Mouse (Mus musculus) forebrain, embryonic 10.5 days (tissue): ENCODE measurements around the gene Dnah6. TPM values are rescaled to one million over a fixed set of nuclear protein-coding genes. Genes with fewer than 3 reads are reported as not detected.
A peak's percentile ranks its signal among the peaks of the same experiment; 100 is the strongest.

ENCODE experiments used
- DNase-seq: peaks from one replicate; pipeline ENCODE4 v3.0.0-alpha.2; 2017; ENCODE audit warnings: low spot score; ENCODE audit errors: extremely low spot score
- H3K27ac ChIP-seq: fragments of 300-500 bp; sonication (generic); 2 replicates; pipeline ENCODE4 v1.5.1; 2016; ENCODE audit warnings: mild to moderate bottlenecking
- H3K27me3 ChIP-seq: fragments of 300-500 bp; sonication (generic); 2 replicates; pipeline ENCODE4 v1.6.1; 2016; ENCODE audit warnings: mild to moderate bottlenecking; ENCODE audit not compliant: poor library complexity, severe bottlenecking
- H3K36me3 ChIP-seq: fragments of 300-500 bp; sonication (generic); replicated peaks from 2 replicates; pipeline ENCODE4 v1.6.1; 2016; ENCODE audit warnings: mild to moderate bottlenecking, moderate library complexity
- H3K4me1 ChIP-seq: fragments of 300-500 bp; sonication (generic); 2 replicates; pipeline ENCODE4 v1.6.1; 2016
- H3K4me3 ChIP-seq: fragments of 300-500 bp; sonication (generic); 2 replicates; pipeline ENCODE4 v1.5.1; 2016; ENCODE audit warnings: mild to moderate bottlenecking, moderate library complexity
- H3K9me3 ChIP-seq: fragments of 300-500 bp; sonication (generic); 2 replicates; pipeline ENCODE4 v1.6.1; 2016; ENCODE audit warnings: mild to moderate bottlenecking, moderate library complexity
- WGBS: fragments of 180-500 bp; shearing (Covaris S2); methylation state at CpG from one replicate; pipeline ENCODE4 v1.1.7; 2016; 5-methylcytosine and 5-hydroxymethylcytosine counted together
- polyA plus RNA-seq: library from polyadenylated mRNA; unstranded; fragments of >200 nt; fragmentation: Nextera tagmentation; extraction: Ambion mirVana; gene quantifications from 2 replicates; pipeline ENCODE4 v1.2.1, GENCODE M21; 2016

Gene Dnah6
- polyA plus RNA-seq, 1 experiment from 2014 or later = 0.05 TPM

GRCm38 (mm10) chr6:73248237-73249048 is 27.0 kb upstream of the Dnah6 start, which contains the start of gene Suclg1:
Gene Suclg1, plus strand, starts transcription at chr6:73248382.
- H3K27me3 ChIP-seq = no peaks in the 10 kb centered on the region
- H3K36me3 ChIP-seq = no peaks in the 10 kb centered on the region; the same call in 1 of the 2 replicates
- peak within 1 kb of the TSS; percentile 91 for H3K4me3 ChIP-seq
- under 1% methylated on average over 57 of the region's 58 CpGs for WGBS
- peaks cover 13% of the 10 kb centered on the region for H3K4me1 ChIP-seq
- H3K27ac ChIP-seq = peak within 1 kb of the TSS; percentile 95
- DNase-seq = peak; percentile 86
- H3K9me3 ChIP-seq = no peaks in the 10 kb centered on the region

DNA sequence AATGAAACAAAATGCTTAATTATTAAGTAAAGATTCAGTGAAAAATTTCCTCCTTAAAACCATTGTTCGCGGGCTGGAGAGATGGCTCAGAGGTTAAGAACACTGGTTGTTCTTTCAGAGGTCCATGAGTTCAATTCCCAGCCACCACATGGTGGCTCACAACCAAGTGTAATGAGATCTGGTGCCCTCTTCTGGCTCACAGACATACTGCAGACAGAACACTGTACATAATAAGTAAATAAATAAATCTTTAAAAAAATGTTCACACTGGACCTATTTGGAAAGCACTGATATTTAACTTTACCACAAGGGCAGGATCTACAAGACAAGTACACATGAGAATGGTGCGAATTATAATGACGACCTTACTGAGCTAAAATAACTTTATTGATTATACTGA is 26.0 kb upstream of the Dnah6 start:
- no peaks in the 10 kb centered on the region for H3K9me3 ChIP-seq
- no peak overlapping the region for H3K27ac ChIP-seq
- no peaks in the 10 kb centered on the region; the same call in 1 of the 2 replicates for H3K36me3 ChIP-seq
- H3K4me1 ChIP-seq = peaks cover 13% of the 10 kb centered on the region
- peak; percentile 27 for DNase-seq
- H3K4me3 ChIP-seq = peak overlapping the region; percentile 91
- no peaks in the 10 kb centered on the region for H3K27me3 ChIP-seq
- 44% methylated on average over 4 of the region's 4 CpGs for WGBS

- 77% methylated on average over 2 of the region's 2 CpGs for WGBS
- H3K4me3 ChIP-seq = no peak overlapping the region
- no peaks in the 10 kb centered on the region for H3K36me3 ChIP-seq
- no peaks in the 10 kb centered on the region for H3K27me3 ChIP-seq
- peaks cover 13% of the 10 kb centered on the region for H3K4me1 ChIP-seq
- no peaks in the 10 kb centered on the region for H3K9me3 ChIP-seq
- DNase-seq = no peak
- H3K27ac ChIP-seq = no peak overlapping the region
These were observed 25.4 kb upstream of the Dnah6 start for GRCm38 (mm10) chr6:73246821-73247220.

- Histone ChIP-seq H3K4me1 (no peaks in the 10 kb centered on the region), H3K36me3 (no peaks in the 10 kb centered on the region), H3K27me3 (no peaks in the 10 kb centered on the region), H3K27ac (no peak overlapping the region), H3K4me3 (no peak overlapping the region), H3K9me3 (peaks cover 5% of the 10 kb centered on the region; the same call in 1 of the 2 replicates)
- WGBS = 72% methylated on average over 3 of the region's 3 CpGs
- no peak for DNase-seq
These were observed 14.2 kb upstream of the Dnah6 start for GRCm38 (mm10) chr6:73235650-73236049.

- no peaks in the 10 kb centered on the region for H3K4me1 ChIP-seq
- no peak overlapping the region for H3K27ac ChIP-seq
- peaks cover 5% of the 10 kb centered on the region; the same call in 1 of the 2 replicates for H3K9me3 ChIP-seq
- no peaks in the 10 kb centered on the region for H3K36me3 ChIP-seq
- WGBS = 91% methylated on average over 6 of the region's 6 CpGs
- DNase-seq = no peak
- H3K4me3 ChIP-seq = no peak overlapping the region
- no peaks in the 10 kb centered on the region for H3K27me3 ChIP-seq
These were observed 12.9 kb upstream of the Dnah6 start for GRCm38 (mm10) chr6:73234302-73234900.

DNA sequence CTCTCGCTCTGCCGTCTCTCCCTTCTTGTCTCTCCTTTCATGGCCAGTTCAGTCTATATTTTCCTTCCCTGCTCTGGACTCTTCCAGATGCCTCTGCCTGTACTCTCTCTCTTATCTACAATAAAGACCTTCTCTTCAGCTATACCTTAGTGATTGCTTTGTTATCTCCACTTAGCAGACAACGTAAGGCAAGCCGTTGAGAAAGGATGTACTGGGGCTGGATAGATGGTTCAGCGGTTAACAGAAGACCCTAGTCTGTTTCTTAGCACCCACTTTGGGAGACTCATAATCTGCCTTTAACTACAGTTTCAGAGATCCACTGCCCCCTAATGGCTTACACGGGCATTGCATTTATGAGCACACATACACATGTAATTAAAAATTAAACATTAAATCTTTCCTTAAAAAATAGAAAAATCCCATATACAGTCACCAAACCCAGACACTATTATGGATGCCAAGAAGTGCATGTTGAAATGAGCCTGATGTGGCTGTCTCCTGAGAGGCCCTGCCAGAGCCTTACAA is 11.8 kb upstream of the Dnah6 start:
- H3K4me1 ChIP-seq = no peaks in the 10 kb centered on the region
- no peak overlapping the region for H3K4me3 ChIP-seq
- DNase-seq = no peak
- H3K27me3 ChIP-seq = no peaks in the 10 kb centered on the region
- 87% methylated on average over 6 of the region's 6 CpGs for WGBS
- peaks cover 5% of the 10 kb centered on the region; the same call in 1 of the 2 replicates for H3K9me3 ChIP-seq
- H3K36me3 ChIP-seq = no peaks in the 10 kb centered on the region
- H3K27ac ChIP-seq = no peak overlapping the region

DNA sequence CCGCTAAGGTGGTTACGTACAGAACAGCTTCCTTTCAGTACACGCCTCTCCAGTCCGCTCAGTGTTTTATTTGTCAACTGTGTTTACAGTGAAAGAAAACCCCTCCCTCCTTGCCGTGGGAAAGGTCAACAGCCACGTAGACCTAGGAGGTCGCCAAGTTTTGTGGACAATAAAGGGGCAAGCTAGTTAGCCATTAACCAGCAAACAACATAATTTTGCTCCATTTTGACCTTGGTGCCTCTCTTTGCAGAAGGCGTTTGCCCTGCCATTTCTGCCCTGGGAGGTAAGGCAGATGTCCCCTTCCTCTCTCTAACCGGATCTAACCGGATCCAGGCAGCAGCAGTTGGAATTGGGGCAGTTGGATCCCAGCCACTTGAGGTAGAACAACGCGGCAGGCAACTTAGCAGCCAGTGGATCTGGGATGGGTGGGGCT is 10.7 kb upstream of the Dnah6 start:
- no peaks in the 10 kb centered on the region for H3K4me1 ChIP-seq
- WGBS = 92% methylated on average over 12 of the region's 12 CpGs
- no peak overlapping the region for H3K27ac ChIP-seq
- H3K36me3 ChIP-seq = no peaks in the 10 kb centered on the region
- peaks cover 3% of the 10 kb centered on the region; the same call in 1 of the 2 replicates for H3K9me3 ChIP-seq
- no peak overlapping the region for H3K4me3 ChIP-seq
- no peak for DNase-seq
- H3K27me3 ChIP-seq = no peaks in the 10 kb centered on the region

GRCm38 (mm10) chr6:73228881-73229280 is 7.4 kb upstream of the Dnah6 start:
- Histone ChIP-seq H3K4me3 (no peak overlapping the region), H3K36me3 (no peaks in the 10 kb centered on the region), H3K4me1 (no peaks in the 10 kb centered on the region), H3K9me3 (no peaks in the 10 kb centered on the region), H3K27me3 (no peaks in the 10 kb centered on the region), H3K27ac (no peak overlapping the region)
- WGBS = 70% methylated on average over 3 of the region's 3 CpGs
- no peak for DNase-seq

DNA sequence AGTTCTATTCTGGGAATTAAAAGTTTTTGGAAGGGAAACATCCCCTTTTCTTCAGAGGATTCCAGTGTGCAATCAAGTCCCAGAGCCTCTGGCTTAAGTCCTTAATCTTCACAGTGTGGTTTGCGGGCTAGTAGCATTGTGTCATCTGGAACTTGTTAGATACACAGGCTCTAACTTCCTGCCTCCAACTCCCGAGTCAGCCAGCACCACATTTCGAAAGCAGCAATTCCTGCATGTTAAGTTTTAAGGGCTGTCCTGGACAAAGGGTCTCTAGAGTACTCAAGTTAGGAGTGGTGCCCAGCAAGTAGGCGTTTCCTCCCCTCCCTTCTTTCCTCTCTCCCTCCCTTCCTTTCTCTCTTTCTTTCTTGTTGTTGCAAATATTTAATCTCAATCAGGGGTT is 7.0 kb upstream of the Dnah6 start:
- no peak overlapping the region for H3K27ac ChIP-seq
- H3K4me1 ChIP-seq = peaks cover under 1% of the 10 kb centered on the region; the same call in 1 of the 2 replicates
- WGBS = 59% methylated on average over 4 of the region's 4 CpGs
- H3K9me3 ChIP-seq = no peaks in the 10 kb centered on the region
- H3K27me3 ChIP-seq = no peaks in the 10 kb centered on the region
- no peaks in the 10 kb centered on the region for H3K36me3 ChIP-seq
- no peak overlapping the region for H3K4me3 ChIP-seq
- DNase-seq = no peak

- no peak for DNase-seq
These were observed 6.1 kb upstream of the Dnah6 start for GRCm38 (mm10) chr6:73227376-73228158.

GRCm38 (mm10) chr6:73222841-73223526 is 1.5 kb upstream of the Dnah6 start:
- DNase-seq = peak; percentile 36
- H3K36me3 ChIP-seq = no peaks in the 10 kb centered on the region
- 21% methylated on average over 10 of the region's 10 CpGs for WGBS
- H3K4me1 ChIP-seq = peaks cover 20% of the 10 kb centered on the region
- peak overlapping the region; percentile 52; the same call in 1 of the 2 replicates for H3K27ac ChIP-seq
- peak overlapping the region; percentile 20 for H3K4me3 ChIP-seq
- H3K9me3 ChIP-seq = no peaks in the 10 kb centered on the region
- H3K27me3 ChIP-seq = no peaks in the 10 kb centered on the region

More at GRCm38 (mm10) chr6:73227376-73228158, 6.1 kb upstream of the Dnah6 start:
- no peaks in the 10 kb centered on the region for H3K27me3 ChIP-seq
- no peak overlapping the region for H3K4me3 ChIP-seq
- no peaks in the 10 kb centered on the region for H3K36me3 ChIP-seq
- H3K9me3 ChIP-seq = no peaks in the 10 kb centered on the region
- WGBS = 54% methylated on average over 10 of the region's 10 CpGs
- peaks cover 8% of the 10 kb centered on the region for H3K4me1 ChIP-seq
- H3K27ac ChIP-seq = no peak overlapping the region
